Mouse (Mus musculus): ENCODE measurements around the gene 4930432K21Rik.

Gene 4930432K21Rik

DNA sequence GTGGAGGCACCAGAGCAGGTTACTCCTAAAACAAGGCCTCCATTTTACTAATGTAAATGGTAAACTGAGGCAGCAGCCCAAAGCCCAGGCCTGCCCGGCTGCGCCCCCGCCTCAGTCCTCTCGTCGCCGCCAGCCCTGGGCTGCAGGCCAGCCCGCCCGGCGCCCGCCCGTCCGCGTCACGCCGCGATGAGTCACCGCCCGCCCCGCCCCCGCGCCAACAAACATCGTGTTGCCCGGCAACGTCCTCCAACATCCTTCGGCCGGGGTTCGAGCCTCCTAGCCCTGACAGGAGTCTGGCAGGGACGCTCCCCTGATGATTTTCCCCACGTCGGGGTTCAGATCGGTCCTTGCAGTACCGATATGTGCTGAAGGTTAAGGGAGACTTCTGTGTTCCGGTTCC lies 44.7 kb downstream of the 4930432K21Rik start:
- DNase-seq (ENCODE audit: low spot score), result peak; percentile 89

GRCm38 (mm10) chr8:84193161-84193560 lies 45.3 kb downstream of the 4930432K21Rik start:
- no peak for DNase-seq (ENCODE audit: low spot score)

- DNase-seq (ENCODE audit: low spot score), result no peak
Measured at GRCm38 (mm10) chr8:84193566-84193965, 45.7 kb downstream of the 4930432K21Rik start.

- DNase-seq (ENCODE audit: low spot score), result no peak
Measured at GRCm38 (mm10) chr8:84194224-84194743, 46.5 kb downstream of the 4930432K21Rik start.

GRCm38 (mm10) chr8:84197141-84197921 lies 49.5 kb downstream of the 4930432K21Rik start:
- peak; percentile 96 for DNase-seq (ENCODE audit: low spot score)

GRCm38 (mm10) chr8:84197922-84198774 lies 50.3 kb downstream of the 4930432K21Rik start:
- DNase-seq (ENCODE audit: low spot score), result peak; percentile 98

GRCm38 (mm10) chr8:84198871-84199270 lies 51.0 kb downstream of the 4930432K21Rik start:
- DNase-seq (ENCODE audit: low spot score), result no peak

- DNase-seq (ENCODE audit: low spot score), result no peak
Measured at GRCm38 (mm10) chr8:84199348-84200125, 51.7 kb downstream of the 4930432K21Rik start.

DNA sequence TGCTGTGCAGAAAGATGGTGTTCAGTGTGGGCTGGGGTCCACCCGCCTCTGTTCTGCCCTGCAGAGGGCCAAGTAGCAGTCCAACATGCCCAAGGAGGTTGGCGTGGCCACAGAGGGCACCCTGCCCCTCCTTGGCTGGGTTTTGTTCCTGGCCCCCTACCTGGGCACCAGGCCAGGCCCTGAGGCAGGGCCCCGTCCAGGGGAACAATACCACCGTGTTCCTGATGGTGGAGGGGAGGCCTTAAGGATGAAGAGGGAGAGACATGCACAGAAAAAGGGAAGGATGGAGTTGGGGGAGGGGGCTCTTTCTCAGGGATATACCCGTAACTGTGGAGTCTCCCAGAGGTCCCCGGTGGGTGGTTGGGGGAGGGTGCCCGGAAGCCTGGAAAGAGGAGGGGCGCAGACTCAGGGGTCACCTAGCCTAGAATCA lies 52.3 kb downstream of the 4930432K21Rik start:
- DNase-seq (ENCODE audit: low spot score), result peak; percentile 59

- DNase-seq (ENCODE audit: low spot score), result peak; percentile 80
Measured at GRCm38 (mm10) chr8:84200652-84201544, 53.1 kb downstream of the 4930432K21Rik start.

GRCm38 (mm10) chr8:84201545-84202245 lies 53.9 kb downstream of the 4930432K21Rik start:
- peak; percentile 85 for DNase-seq (ENCODE audit: low spot score)

DNA sequence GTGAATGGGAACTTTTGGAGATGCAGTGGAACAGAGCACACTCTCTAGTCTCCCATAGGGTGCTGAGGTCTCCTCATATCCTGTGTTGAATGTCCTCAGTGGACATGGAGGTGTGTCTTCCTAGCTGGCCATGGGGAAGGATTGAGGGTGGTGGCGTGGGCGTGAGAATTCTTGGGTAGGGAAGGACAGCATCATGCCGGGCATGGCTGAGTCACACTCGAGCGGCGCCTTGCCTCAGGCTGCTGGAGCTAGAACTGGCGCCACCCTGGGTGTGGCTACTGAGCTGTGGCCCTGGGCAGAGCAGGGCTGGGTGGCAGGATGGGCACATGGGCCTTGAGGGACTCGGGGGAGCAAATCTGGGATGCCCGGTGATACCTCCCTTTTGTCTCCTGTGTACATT lies 54.6 kb downstream of the 4930432K21Rik start:
- DNase-seq (ENCODE audit: low spot score), result peak; percentile 80

- peak; percentile 92 for DNase-seq (ENCODE audit: low spot score)
Measured at GRCm38 (mm10) chr8:84202938-84203917, 55.4 kb downstream of the 4930432K21Rik start.

DNA sequence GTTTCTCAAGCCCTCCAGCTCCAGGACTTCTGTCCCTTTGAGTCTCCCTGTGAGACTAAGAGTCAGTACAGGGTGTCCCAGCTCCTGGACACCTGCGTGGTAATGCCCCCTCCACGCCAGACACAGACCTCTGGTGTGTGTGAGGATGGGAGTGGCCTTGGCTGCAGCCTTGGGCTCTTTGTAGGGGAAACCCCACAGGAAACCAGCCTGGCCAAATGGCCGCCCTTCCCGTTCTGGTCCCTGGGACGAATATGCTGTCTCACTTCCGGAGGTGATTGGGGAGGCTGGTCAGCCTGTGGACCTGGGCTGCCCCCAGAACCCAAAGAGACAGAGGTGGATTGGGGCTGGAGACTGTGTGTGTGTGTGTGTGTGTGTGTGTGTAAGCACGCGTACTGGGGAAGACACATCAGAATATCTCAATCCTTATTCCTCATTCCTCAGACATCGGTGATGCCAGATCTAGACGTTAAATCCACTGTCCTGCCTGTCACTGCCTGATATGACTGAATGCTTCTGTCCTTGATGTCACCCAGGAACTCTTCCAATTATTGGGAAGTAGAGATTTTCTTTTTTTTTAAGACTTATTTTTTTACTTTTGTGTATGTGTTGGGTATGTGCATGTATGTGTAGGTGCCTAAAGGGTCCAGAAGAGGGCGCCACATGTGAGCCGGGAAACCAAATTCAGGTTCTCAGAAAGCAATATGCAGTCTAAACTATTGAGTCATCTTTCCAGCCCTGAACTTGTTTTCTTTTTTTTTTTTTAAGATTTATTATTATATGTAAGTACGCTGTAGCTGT lies 56.3 kb downstream of the 4930432K21Rik start:
- peak; percentile 79 for DNase-seq (ENCODE audit: low spot score)

- DNase-seq (ENCODE audit: low spot score), result no peak
Measured at GRCm38 (mm10) chr8:84205073-84205472, 57.2 kb downstream of the 4930432K21Rik start.

GRCm38 (mm10) chr8:84206666-84207065 lies 58.8 kb downstream of the 4930432K21Rik start:
- DNase-seq (ENCODE audit: low spot score), result no peak

GRCm38 (mm10) chr8:84207811-84208210 lies 60.0 kb downstream of the 4930432K21Rik start:
- DNase-seq (ENCODE audit: low spot score), result no peak
